Mouse (Mus musculus) E14TG2a.4 (cell line): Measurements from ENCODE around the gene Edrf1.
A peak's percentile ranks its signal among the peaks of the same experiment; 100 is the strongest.

Source experiments
- H3K27me3 ChIP-seq: 2 replicates; pipeline ENCODE4 v1.6.1; 2014; ENCODE audit warnings: low read length, control low read depth; ENCODE audit not compliant: insufficient read depth
- H3K36me3 ChIP-seq: 2 replicates; pipeline ENCODE4 v1.6.1; 2014; ENCODE audit warnings: low read length, control low read depth; ENCODE audit not compliant: insufficient read depth
- H3K4me1 ChIP-seq: replicated peaks from 2 replicates; pipeline ENCODE4 v1.6.1; 2014; ENCODE audit warnings: low read depth, low read length, control low read depth
- H3K4me3 ChIP-seq: replicated peaks from 2 replicates; pipeline ENCODE4 v1.5.1; 2014; ENCODE audit warnings: mild to moderate bottlenecking, low read length
- H3K9me3 ChIP-seq: 2 replicates; pipeline ENCODE4 v1.6.1; 2014; ENCODE audit warnings: low read length, control low read depth
- CTCF ChIP-seq: conservative IDR thresholded peaks from 2 replicates; pipeline ENCODE4 v1.5.1; 2014; ENCODE audit warnings: low read length
- NANOG ChIP-seq: IDR thresholded peaks from 2 replicates; pipeline ENCODE4 v1.6.1; 2014; ENCODE audit warnings: borderline replicate concordance, low read length, mixed read lengths
- POU5F1 ChIP-seq: IDR thresholded peaks from 2 replicates; pipeline ENCODE4 v1.6.1; 2014; ENCODE audit warnings: low read length, borderline replicate concordance

Gene Edrf1

DNA sequence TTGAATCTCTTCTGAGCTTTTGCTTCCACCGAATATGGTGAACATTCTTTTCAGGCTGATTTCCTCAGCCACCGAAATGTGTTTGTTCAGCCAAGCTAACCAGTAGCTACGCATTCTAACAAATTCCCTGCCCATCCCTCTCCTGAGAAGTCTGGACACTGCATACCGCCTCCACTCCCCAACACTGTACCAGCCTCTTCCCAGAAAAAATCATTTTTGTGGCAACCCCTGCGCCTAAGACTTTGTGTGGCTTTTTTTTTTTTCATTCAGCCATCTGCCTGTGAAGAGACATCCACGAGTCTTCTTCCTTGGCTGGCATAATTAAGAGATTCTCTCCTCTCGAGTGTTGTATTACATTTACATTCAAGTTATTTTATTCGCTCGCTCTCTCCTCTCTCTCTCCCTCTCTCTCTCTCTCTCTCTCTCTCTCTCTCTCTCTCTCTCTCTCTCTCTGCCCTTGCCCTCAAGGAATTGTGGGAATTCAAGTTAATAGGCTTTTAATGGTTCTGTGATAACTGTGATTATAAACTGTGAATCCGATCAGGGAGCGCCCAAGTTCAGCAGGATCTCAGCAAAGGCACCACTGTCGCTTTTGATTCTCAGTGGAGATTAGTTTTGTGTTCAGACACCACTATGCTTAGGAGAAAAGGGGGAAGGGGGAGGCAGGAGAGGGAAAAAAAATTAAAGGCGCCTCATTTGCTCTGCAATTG lies 28.6 kb upstream of the Edrf1 start:
- no peaks in the 10 kb centered on the region for H3K27me3 ChIP-seq
- H3K4me1 ChIP-seq, result peaks cover 52% of the 10 kb centered on the region
- no peaks in the 10 kb centered on the region for H3K9me3 ChIP-seq
- H3K4me3 ChIP-seq, result no peak overlapping the region
- TF ChIP-seq NANOG, result no peak
- TF ChIP-seq CTCF, result no peak
- no peak for TF ChIP-seq POU5F1
- no peaks in the 10 kb centered on the region for H3K36me3 ChIP-seq

DNA sequence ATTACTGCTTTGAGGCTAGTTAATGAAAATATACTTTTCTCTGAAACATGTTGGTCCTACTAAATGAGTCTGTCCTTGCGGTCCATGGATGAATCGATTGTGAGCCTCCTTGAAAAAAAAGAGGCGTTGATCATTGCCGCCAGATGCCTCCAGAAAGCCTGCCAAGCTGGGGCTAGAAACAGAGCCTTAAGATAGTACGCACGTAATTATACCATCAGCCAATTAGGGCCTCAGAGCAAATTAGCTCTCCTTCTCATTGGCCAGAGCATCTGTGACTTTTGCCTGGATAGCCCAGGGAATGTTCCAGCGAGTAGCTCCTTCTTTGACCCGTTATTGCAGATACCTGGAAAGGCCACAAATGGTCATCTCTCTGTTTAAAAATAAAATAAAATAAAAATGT lies 27.8 kb upstream of the Edrf1 start:
- Histone ChIP-seq H3K36me3 (no peaks in the 10 kb centered on the region), H3K9me3 (no peaks in the 10 kb centered on the region), H3K4me1 (peaks cover 46% of the 10 kb centered on the region), H3K27me3 (no peaks in the 10 kb centered on the region), H3K4me3 (no peak overlapping the region)
- no peak for TF ChIP-seq CTCF
- TF ChIP-seq NANOG, result no peak
- no peak for TF ChIP-seq POU5F1

DNA sequence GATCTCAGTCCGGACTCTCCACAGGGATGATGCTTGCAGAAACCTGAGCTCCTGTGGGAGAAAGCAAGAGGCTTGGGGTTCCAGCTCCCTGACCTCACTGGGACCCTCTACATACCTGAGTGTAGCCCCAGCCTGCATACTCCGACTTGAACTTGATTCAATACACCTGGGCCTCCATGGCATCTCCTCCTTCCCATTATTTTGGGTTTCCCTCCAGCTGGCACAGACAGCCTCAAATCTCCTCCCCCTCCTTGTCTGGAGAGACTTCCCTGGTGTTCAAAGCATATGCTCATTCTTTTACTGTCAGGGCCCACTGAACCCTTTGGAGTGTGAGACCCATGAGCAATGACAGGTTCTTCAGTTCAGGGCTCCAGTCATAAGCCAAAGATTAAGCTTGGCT lies 24.4 kb upstream of the Edrf1 start:
- no peaks in the 10 kb centered on the region for H3K9me3 ChIP-seq
- no peaks in the 10 kb centered on the region for H3K36me3 ChIP-seq
- peaks cover 31% of the 10 kb centered on the region for H3K4me1 ChIP-seq
- TF ChIP-seq CTCF (no peak), NANOG (no peak), POU5F1 (no peak)
- no peaks in the 10 kb centered on the region; the same call in 1 of the 2 replicates for H3K27me3 ChIP-seq
- H3K4me3 ChIP-seq, result no peak overlapping the region

DNA sequence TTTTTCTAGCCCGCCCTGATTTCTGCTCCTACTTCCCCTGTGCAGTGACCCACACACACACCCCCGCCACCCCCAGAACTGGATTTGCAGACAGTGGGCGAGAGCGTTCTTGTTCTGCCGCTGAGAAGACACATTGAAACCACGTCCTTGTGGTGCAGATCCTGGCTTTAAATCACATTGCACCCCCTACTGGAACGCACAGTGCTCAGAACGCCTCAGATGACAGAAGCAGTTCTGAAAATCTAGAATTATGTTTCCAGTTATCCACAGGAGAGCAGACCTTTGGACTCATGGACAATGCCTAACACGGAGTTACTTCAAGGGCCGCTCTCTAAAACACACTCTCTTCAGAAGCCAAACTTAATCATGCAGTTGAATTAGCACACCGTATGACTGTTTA lies 16.6 kb upstream of the Edrf1 start:
- Histone ChIP-seq H3K27me3 (peaks cover 2% of the 10 kb centered on the region; the same call in 1 of the 2 replicates), H3K4me3 (no peak overlapping the region), H3K9me3 (no peaks in the 10 kb centered on the region), H3K36me3 (no peaks in the 10 kb centered on the region), H3K4me1 (no peaks in the 10 kb centered on the region)
- no peak for TF ChIP-seq NANOG
- TF ChIP-seq POU5F1, result no peak
- TF ChIP-seq CTCF, result peak; percentile 12

DNA sequence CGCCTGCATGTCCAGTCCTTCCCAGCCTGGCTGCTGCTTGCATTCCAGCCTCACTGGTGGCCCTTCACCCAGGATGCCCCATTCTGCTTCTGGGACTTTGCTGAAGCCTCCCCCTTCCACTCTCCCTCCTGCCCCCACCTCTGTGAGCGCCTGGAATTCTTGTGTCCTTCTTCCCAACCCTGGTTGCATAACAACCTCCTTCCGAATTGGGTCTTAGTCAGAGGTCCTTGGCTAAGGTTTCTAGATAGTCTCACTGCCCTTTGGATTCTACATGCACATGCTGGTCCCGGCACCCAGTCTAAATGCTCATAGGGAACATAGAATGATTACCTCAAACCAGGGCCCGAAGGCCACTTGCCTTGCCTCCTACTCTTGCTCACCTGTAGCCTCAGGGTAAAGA lies 14.1 kb upstream of the Edrf1 start:
- Histone ChIP-seq H3K36me3 (no peaks in the 10 kb centered on the region), H3K9me3 (no peaks in the 10 kb centered on the region), H3K4me3 (no peak overlapping the region), H3K4me1 (no peaks in the 10 kb centered on the region), H3K27me3 (peaks cover 3% of the 10 kb centered on the region; the same call in 1 of the 2 replicates)
- TF ChIP-seq POU5F1, result no peak
- TF ChIP-seq NANOG, result no peak
- no peak for TF ChIP-seq CTCF

DNA sequence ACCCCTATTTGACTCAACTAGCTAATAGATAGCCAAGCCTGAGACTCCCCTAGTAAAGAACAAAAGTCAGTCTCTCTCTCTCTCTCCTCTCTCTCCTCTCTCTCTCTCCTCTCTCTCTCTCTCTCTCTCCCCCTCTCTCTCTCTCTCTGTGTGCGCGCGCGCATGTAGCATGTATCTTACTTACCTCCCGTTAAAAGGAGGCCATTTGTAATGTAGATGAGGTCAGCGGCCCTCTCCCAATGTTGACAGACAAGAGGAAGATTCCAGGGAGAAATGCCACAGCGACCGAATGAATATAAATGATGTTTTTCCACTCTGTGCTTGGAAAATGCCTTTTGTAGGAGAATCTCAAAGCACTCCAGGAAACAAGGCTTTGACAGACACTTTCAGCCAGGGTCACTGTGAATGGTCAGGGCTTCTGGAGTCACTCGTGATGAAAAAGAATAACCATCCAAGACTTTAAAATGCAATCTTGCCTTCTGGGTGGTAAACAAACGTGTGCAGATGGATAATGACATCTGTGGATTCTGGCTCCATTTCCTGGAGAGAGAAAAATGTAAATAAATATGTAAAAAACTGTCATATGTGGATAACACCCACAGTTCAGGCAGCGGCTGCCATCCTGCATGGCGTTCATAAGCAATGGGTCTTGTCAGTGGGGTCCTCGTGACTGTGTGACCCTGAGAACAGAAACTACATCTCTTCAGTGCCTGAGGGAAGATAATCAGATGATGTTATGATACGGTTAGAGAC lies 10.0 kb upstream of the Edrf1 start:
- Histone ChIP-seq H3K9me3 (no peaks in the 10 kb centered on the region), H3K36me3 (no peaks in the 10 kb centered on the region), H3K27me3 (peaks cover 3% of the 10 kb centered on the region; the same call in 1 of the 2 replicates), H3K4me3 (no peak overlapping the region), H3K4me1 (peaks cover 5% of the 10 kb centered on the region; the same call in 1 of the 2 replicates)
- TF ChIP-seq POU5F1 (no peak), NANOG (no peak), CTCF (no peak)

DNA sequence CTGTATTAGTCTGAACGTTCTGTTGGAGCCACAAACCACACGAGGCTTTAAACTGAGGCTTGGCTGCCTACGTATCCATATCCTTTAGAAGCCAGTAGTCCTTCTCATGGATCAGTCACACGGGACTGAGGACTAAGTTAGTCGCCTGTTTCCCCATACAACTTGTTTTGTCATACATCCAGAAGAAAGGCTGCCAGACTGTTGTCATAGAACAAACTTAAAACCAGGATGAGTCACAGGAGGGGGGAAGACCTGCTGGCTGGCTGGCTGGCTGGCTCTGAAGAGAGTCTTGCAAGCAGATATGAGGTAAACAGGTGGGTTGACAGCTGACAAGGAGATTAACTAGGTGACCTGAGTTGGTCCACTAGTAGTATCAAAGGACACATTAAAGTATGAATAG lies 6.5 kb upstream of the Edrf1 start:
- Histone ChIP-seq H3K4me1 (peaks cover 13% of the 10 kb centered on the region), H3K9me3 (no peaks in the 10 kb centered on the region), H3K36me3 (no peaks in the 10 kb centered on the region), H3K27me3 (no peaks in the 10 kb centered on the region; the same call in 1 of the 2 replicates), H3K4me3 (no peak overlapping the region)
- no peak for TF ChIP-seq POU5F1
- no peak for TF ChIP-seq NANOG
- no peak for TF ChIP-seq CTCF

DNA sequence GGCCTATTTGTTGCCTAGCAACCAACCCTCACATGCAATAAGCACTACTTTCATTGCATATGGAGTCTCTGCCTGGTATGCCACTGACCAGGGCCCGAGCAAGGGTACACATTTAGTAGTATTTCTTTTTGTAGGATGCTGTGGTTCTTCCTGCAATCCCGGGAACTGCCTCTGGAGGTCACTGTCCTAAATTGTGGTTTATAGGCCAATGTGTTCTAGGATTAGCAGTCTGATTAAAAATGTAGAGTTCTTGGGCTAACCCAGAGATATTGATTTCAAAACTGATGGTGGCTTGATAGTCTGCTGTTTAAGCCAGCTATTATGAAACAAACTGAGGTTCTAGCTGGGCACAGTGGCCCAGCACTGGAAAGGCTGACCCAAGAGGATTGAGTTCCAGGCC lies 4.9 kb upstream of the Edrf1 start:
- H3K36me3 ChIP-seq, result no peaks in the 10 kb centered on the region
- H3K9me3 ChIP-seq, result no peaks in the 10 kb centered on the region
- H3K4me3 ChIP-seq, result no peak overlapping the region
- H3K4me1 ChIP-seq, result peaks cover 18% of the 10 kb centered on the region
- TF ChIP-seq CTCF, result peak; percentile 85
- TF ChIP-seq POU5F1, result no peak
- no peak for TF ChIP-seq NANOG
- no peaks in the 10 kb centered on the region for H3K27me3 ChIP-seq
